Mouse (Mus musculus): Measurements from ENCODE around the gene H2-Aa.

H2-Aa gene

DNA sequence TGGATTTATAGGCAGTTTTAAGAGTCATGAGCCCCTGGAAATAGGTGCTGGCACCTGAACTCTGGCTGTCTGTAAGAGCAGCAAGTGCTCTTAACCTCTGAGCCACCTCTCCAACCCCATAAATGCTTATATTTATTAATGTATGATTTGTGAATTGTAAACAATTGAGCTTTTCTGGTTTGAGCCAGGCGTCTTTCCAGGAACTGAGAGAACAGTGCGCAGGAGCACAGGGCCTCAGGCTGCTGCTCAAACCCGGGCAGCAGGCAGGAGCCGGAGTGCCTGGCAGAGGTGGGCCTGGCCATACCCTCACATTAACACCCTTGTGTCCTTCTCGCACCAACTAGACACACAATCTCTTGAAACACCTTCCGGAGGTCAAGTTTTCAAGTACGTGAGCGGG lies 12.4 kb upstream of the H2-Aa start:
- DNase-seq (ENCODE audit: low read depth, low spot score), result no peak

DNA sequence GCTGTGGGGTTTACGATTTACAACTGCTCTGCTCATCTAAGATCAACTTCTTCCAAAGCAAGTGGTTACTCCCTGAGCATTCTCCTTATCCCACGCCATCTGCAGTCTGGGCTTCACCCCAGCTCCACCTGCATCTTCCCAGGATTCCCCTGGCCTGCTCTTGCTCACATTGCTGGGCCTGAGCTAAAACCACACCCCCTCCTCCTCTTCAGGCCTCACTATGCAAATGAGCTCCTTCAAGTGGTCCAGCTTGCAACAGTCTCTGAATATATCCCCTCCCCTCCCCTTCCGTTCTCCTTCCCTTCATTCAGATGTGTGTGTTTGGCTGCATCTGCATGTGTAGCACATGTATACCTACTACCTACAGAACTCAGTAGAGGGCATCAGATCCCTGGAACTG lies 11.7 kb upstream of the H2-Aa start:
- DNase-seq (ENCODE audit: low read depth, low spot score), result no peak

DNA sequence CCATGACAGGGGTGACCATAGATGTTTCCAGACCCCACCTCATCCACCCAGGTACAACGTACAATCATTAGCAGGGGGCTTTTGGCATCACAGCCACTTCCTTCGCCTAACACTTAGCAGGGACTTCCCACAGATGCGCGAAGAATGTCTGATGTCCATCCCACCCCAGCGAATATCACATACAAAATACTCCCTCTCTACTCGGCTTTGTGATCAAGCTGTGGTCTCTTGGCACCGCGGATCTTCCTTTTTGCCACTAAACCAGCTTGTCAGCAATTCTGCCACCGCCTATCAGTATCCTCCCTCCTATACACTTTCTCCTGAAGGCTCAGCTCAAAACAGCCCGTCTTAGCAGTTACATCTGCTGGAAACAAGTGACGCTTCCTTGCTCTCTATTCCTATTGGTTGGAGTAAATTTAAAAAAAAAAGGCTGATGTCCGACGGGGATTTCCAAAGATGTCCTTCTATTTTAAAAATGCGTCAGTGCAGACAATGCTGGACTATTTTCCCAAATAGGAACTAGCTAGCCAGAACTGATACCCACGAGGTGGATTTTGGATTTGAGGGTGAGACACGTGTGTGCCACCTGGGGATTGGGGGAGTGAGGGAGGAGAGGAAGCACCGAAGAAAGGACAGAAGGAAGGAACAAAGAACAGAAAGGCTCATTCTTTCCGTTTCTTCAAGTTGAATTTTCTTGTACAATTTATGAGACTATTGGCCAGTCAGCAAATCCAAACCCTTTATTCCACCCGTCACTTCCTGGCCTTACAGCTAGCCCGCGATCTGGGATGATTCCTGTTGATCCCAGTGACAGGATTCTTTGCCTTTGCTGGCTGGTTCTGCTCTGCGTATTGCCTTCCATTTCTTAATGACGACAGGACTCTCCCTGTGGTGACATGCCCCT lies 8.5 kb upstream of the H2-Aa start:
- DNase-seq (ENCODE audit: low read depth, low spot score), result peak; percentile 76

DNA sequence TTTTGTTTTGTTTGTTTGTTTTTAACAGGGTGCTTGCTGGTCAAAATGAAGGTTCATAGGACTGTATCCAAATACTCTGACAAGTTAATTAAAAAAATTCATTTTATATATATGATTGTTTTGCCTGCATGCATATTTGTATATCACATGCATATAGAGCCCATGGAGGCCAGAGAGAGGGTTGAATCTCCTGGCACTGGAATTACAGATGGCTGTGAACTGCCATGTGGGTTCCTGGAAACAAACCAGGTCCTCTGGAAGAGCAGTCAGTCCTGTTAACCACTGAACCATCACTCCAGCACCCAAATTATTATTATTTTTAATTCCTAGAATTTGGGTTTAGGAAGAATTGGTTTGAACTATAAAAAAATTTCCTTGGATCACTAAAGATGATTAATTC lies 7.7 kb upstream of the H2-Aa start:
- DNase-seq (ENCODE audit: low read depth, low spot score), result no peak

DNA sequence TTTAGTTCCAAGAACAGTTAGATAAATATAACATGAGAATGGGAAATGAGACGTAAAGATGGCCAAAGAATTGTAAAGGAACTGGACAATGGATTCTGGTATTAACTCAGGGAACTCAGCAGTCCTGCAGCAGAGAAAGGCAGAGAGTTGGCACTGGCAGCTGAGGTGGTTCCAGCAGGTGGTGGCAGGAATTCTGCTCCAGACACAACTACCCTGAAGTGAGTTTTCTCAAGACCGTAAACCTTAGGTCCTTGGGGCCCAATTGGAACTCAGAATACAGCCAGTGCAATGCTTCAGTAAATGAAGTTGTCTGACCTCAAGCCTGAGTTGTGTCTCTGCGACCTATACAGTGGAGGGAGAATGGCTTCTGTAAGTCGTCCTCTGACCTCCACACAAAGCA lies 6.6 kb upstream of the H2-Aa start:
- no peak for DNase-seq (ENCODE audit: low read depth, low spot score)

DNA sequence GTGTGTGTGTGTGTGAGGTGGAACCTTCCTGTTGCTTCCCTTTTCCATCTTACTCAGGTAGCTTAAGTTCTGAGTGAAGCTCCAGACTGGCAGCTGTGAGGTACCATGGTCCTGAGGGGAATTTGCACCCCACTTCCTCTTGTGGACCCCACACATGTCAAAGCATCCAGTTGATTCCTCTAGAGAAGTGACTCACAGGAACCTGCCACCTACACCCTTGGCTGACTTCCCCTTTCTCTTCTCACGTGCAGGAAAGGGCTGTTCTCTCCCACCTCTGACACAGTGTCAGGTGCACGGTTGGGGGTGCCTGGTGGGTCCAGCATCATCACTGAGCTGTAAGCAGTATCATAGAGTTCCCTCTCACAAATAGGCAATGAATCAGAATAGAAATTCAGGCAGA lies 5.9 kb upstream of the H2-Aa start:
- no peak for DNase-seq (ENCODE audit: low read depth, low spot score)

DNA sequence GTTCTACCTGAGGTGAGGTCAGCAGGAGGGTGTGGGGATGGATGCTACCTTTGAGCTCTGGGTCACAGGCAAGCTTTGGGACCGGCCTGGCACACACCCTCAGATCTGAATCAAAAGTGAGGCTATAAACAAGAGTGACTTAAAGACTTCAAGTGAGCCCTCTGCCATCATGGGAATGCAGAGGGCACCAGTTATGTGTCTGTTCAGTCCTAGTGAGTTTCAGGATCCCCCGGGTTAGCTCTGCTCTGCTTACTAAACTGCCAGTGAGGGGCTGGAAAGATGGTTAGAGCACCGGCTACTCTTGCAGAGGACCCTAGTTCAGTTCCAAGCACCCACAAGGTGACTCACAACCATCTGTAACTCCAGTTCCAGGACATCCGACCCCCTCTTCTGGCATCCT lies 4.9 kb upstream of the H2-Aa start:
- no peak for DNase-seq (ENCODE audit: low read depth, low spot score)

DNA sequence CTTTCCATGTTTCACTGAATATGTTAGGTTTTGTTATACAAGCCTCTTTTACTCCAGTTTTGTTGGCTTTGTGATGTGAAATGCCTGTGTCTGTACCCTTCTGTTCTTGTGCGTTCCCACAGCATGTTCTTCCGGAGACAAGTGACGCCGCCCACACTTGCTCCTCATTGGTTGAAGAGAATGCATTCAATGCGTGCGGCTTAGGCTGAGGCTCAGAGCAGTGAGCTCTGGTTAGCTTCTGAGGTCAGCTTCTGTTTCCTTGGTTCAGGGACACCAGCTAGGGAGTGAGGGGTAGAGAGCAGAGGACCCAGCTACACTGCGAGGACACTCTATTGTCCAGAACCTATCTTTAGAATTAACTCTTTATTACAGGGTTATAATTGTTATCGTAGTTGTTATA lies 4.0 kb upstream of the H2-Aa start:
- DNase-seq (ENCODE audit: low read depth, low spot score), result peak; percentile 86

DNA sequence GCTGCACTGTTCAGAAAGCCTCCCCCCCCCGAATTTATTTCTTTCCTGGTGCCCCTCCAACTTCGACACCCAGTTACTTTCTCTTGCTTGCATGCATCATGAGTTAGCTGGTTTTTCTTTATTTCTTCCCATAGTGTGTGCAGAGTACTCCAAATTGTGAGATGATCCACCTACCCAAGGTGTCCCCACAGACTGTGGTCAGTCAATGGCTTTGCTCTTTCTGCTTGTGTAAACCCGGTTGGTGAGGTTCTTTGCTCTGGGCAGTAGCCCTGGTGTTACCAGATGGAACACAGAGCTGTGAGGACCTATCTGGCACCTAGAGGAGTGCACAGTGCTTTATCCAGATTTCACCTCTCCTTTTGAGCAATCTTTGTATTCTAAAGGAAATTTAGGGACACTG lies 508 bp upstream of the H2-Aa start:
- no peak for DNase-seq (ENCODE audit: low read depth, low spot score)

DNA sequence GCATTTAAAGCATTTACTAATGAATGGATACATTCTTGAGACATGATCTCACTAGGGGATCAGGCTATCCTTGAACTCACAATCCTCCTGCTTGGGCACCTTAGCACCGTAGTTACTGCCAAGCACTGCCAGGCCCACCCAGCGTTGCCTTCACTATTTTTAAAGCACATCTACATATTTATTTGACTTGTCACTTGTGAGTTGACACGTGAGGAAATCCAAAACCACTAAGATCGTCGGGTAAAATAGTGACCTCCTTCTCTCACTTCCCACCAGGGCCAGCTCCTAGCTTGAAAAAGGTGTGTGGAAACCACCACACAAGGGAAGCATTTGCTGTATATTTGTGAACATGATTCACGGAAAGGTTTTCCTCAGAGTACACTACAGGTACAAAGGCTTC lies 624 bp downstream of the H2-Aa start:
- DNase-seq (ENCODE audit: low read depth, low spot score), result no peak

DNA sequence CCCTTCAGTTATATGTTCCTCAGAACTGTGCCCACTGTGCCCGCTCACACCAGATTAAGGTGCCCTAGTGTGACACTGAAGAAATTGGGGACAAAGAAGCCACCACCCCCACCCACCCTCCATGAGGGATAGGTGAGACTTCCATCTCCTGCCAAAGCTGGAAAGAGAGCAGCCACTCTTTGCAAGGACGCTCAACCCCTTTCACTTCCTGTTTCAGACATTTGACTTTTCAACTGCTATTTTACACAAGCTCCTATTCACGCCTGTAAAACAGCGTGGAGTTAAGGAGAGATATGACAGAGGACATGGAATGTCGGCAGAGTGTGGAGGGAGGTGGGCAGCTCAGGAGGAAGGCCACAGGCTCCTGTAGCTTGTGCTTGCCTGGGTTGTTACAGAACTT lies 1.1 kb downstream of the H2-Aa start:
- DNase-seq (ENCODE audit: low read depth, low spot score), result no peak

DNA sequence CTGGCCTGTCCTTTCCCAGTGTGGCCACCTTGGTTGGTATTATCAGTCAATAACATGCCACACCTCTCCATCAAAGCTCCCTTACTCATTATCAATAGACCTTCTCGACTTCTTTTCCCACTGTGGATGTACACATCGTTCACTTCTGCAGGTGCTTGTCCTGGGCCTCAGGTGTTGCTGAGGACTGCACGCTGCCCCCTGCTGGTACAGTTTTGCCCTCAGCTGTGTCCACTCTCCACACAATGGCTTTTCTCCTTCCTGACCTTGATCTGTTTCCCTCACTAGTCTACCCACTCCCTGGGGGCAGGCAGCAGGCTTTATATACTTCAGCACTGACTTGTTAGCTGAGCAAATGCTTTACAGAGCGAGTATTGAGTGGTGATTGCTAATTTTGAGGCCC lies 1.8 kb downstream of the H2-Aa start:
- no peak for DNase-seq (ENCODE audit: low read depth, low spot score)

DNA sequence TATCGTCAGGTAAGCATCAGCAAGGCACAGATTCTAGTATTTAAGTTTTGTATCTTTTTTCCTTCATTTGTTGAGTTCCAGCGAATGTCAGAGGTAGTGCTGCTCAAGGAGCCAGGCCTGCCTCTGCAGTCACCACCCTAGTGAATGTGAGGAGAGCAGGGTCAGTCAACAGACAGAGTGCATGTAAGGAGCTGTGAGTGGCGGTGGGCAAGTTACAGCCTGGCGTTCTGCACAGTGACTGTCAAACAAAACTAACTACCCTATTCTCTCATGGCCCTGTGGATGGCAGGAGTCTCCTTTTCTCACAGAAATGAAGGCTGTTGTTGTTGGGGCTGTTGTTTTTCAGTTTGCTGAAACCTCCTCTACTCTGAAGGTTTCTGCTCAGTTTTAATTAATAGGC lies 2.3 kb downstream of the H2-Aa start:
- DNase-seq (ENCODE audit: low read depth, low spot score), result no peak

DNA sequence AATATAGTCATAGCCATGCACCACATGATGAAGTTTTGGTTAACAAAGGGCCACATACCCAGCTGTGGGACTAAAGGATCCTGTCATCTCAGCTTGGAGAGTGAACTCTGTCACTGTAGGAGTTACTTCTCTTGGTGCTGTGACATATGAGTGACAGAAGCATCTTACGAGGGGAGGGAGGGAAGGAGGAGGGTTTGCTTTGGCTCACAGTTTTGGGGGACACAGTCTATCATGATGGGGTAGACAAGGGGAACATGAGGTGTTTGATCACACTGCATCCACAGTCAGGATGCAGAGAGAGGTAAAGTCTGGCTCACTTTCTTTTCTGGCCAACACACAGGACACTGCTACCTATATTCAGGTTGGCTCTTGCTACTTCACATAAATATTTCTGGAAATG lies 5.8 kb downstream of the H2-Aa start:
- DNase-seq (ENCODE audit: low read depth, low spot score), result no peak

DNA sequence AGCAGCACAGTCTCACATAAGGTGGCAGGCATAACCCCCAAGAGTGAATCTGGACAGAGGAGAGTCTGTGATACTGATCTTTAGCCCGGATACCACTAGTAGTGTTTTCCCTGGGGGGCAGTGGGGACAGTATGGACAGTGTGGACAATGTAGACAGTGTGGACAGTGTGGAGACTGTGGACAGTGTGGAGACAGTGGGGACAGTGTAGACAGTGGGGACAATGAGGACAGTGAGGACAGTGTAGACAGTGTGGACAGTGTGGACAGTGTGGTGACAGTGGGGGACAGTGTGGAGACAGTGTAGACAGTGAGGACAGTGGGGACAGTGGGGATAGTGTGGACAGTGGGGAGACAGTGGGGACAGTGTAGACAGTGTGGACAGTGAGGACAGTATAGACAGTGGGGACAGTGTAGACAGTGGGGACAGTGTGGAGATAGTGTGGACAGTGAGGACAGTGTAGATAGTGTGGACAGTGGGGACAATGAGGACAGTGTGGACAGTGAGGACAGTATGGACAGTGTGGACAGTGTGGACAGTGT lies 7.1 kb downstream of the H2-Aa start:
- DNase-seq (ENCODE audit: low read depth, low spot score), result no peak

DNA sequence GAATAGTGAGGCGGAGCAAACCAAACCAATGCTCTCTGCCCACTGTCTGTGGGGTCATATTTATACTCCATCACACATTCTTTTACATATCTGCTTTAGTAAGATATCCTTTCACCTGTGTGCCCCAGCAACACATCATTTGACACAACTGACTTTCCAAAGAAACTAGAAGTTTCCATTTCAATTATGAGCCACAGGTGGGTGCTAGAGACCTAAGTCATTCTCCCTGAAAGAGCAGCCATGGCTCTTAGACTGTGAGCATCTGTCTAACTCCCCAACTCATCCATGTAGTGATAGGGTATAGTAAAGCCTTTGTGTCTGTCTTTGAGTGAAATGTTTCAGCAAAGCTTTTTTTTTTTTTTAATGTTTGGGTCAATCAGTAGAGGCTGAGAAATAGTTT lies 15.5 kb downstream of the H2-Aa start:
- DNase-seq (ENCODE audit: low read depth, low spot score), result no peak

DNA sequence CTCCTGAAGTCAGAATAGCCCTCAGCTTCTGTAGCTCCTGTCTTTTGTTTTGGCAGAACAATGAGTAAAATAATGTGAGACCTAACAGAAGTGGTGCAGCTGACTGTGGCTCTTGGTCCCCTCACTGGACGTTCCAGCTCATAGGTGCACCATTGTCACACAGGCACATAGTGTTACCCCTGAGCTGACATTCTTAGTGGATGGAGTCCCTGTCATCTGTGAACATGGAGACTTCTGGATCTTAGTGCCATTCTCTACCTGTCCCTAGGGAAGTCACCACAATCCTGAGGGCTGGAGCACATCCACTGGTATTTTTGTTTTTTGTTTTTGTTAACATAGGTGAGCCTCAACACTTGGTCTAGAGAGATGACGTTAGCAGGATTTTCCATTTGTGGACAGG lies 16.7 kb downstream of the H2-Aa start:
- no peak for DNase-seq (ENCODE audit: low read depth, low spot score)

DNA sequence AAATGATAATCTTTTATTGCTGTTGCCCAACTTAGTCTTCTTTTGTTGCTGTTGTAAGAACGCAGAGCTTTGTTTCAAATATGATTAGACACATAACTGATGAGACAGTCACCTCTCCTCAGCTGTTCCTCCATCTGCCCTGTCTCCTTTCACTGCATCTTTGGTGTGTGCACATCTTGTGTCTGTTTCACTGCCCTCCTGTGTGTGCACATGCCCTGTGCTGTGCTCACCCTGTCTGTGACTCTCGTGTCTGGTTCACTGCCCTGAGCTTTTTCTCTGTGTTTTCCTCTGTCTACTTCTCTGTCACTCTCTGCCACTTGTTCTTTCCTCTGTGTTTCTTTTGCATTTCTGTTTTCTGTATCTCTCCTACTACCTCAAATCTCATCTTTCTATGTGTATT lies 17.4 kb downstream of the H2-Aa start:
- DNase-seq (ENCODE audit: low read depth, low spot score), result no peak

DNA sequence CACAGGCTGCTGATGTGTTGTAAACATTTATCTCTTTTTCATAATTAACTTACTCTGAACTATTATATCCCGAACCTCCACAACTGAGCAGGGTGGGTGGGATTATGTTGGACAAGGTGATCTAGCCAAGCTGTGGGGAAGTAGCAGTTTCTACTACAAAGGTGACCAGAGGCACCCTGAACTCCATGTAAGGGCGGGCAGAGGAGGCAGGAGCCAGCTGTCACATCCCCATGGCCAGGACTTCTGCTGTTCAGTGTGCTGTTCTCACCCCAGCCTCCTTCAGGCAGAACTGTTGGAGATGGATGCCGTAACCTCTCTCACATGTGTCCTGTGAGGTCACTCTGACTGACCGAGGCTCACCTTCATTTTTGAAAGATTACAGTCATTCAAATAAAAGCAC lies 17.8 kb downstream of the H2-Aa start:
- no peak for DNase-seq (ENCODE audit: low read depth, low spot score)

DNA sequence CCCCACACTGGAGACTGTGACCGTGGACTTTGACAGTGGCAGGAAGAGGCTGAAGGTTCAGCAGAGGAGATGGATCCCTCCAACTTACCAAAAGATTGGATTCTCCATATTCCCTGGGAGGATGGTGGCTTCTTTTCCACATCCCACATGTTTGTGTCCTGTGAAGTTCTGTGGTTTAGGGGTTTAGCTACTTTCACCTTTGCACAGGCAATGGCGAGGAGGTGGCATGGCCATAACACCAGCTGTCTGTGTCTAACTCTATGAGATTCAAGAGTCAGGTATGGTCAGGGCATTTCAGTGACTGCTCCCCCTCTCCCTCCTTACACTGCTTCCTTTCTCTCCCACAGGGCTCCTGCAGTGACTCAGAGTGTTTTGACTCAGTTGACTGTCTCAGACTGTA lies 18.9 kb downstream of the H2-Aa start:
- DNase-seq (ENCODE audit: low read depth, low spot score), result no peak

DNA sequence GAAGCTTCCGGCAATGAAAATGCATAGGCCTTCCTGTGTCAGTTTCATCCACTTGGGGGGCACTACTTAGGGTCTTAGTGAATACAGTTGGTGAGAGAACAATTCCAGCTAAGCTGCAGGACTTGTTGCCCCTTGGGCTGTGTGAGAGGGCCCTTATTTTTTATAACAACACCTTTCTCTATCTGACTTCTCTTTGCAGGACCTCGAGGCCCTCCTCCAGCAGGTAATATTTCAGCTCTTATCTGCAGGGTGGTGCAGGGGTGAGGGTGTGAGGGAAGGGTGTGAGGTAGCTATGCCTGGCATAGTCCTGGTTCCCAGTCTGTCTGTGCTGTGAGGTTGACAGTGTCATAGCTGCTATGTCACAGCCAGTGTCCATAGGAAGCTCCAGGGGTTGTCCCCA lies 19.4 kb downstream of the H2-Aa start:
- DNase-seq (ENCODE audit: low read depth, low spot score), result no peak

DNA sequence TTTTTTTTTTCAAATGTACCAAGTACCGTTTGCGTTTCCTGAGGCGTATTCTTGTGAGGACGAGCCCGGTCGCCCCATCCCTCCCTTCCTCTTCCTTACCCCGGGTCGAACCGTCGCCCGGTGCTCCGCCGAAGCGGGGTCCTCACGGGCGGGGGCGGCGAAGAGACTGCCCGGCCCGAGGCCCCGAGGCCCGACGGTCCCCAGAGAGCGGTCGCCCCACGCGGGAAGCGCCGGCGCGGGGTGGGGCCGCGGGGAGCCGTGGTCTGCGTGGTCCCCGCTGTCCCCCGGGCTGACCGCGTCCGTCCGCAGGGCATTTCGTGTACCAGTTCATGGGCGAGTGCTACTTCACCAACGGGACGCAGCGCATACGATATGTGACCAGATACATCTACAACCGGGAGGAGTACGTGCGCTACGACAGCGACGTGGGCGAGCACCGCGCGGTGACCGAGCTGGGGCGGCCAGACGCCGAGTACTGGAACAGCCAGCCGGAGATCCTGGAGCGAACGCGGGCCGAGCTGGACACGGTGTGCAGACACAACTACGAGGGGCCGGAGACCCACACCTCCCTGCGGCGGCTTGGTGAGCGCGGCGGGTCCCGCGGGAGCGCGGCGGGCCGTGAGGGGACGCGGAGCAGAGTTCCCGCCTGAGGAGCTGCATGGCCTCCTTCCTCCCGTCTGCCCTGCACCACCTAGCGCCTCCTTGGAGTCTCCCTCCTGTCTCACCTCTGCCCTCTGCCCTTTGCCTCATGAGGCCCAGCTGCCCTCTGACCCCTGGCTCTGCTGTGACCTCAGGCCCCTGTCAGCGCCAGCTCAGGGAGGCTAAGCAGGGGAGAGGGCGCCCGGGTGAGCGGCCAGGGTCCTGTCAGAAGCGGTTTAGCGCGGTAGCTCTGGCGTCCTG lies 22.9 kb downstream of the H2-Aa start:
- no peak for DNase-seq (ENCODE audit: low read depth, low spot score)
